Mouse (Mus musculus) Patski (cell line): ENCODE measurements around the gene Foxo1. TPM values are rescaled to one million over a fixed set of nuclear protein-coding genes. Genes with fewer than 3 reads are reported as not detected.

Experiments
- ATAC-seq: fragments of 100-300 bp; one replicate; pipeline ENCODE4 v1.8.0; 2021
- CTCF ChIA-PET: fragments of 350-600 bp; sonication (Branson Sonifier 250); formaldehyde crosslinking; loops from one replicate; lab custom pipeline; 2022; ENCODE audit warnings: inconsistent platforms; lab: Charles Lee
- POLR2A ChIA-PET: fragments of 350-600 bp; sonication (Branson Sonifier 250); formaldehyde crosslinking; loops from one replicate; lab custom pipeline; 2022; ENCODE audit warnings: antibody characterized with exemption, inconsistent platforms; lab: Charles Lee
- DNase-seq: peaks from one replicate; pipeline ENCODE4 v3.0.0-alpha.2; 2011; ENCODE audit warnings: low read depth, low spot score
- H3K27me3 ChIP-seq: fragments of 371-371 bp; one replicate; pipeline ENCODE4 v1.5.1; 2021
- CTCF ChIP-seq: fragments of 100-300 bp; IDR thresholded peaks from one replicate; pipeline ENCODE4 v1.5.1; 2021
- in situ Hi-C: fragments of 300-500 bp; cut with MboI; formaldehyde crosslinking; loops from 3 replicates; pipeline ENCODE4 v1.11.1; 2018; ENCODE audit warnings: low pct_unique_long_range_greater_than_20kb, mixed read lengths
- polyA plus RNA-seq: library from polyadenylated mRNA; unstranded; gene quantifications from one replicate; pipeline ENCODE4 v1.2.3, GENCODE M21; 2021

The Foxo1 gene
- polyA plus RNA-seq, 1 experiment from 2014 or later: 15.5 TPM

DNA sequence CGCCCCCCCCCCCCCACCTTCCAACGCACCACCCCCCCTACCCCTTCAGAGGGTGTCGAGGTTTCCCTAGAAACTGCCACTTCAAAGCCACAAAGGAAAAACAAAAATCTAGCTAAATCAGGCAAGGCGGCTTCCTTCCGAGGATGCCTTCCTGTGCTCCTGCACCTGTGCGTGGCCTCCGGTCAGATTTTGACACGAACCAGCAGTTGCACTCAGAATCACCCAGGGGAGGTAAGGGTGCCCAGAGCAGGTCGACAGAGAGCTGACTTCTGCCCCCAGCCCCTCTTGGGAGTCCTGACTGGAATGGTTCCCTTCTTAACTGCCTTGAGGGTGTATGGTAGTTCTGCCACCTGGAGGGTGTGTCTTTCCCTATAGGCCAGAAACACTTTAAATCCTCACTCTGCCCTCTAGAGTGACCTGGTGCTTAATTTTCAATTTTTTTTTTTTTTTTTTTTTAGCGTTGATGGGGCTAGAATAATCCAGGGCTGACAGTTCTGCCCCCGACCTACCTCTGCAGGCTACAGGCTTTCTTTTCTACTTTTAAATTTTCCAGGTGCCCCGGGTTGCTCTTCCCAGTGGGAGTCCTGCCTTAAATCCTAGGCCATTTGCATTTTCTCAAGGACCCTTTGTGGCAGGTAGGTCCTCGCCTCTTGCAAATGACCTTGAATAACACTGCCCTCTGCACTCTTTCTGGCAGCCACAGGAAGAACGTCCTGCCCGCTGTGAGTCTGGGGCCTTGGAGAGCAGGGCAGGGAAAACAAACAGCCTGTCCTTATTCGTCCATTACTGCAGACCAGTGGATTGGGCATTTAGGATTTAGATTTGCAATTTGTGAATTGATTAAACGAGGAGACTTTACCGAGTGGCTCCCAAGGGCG, 132.4 kb downstream of the Foxo1 start:
- in situ Hi-C loops: no loop called here
- DNase-seq (no peak), ATAC-seq (no peak)
- no peak for TF ChIP-seq CTCF
- CTCF ChIA-PET: interaction anchor here (1.8 kb wide), 1 partner anchor 10 kb away, joined by 5 read pairs; no protein-coding TSS in a partner anchor
- no peaks in the 10 kb centered on the region for H3K27me3 ChIP-seq
- POLR2A ChIA-PET: no interaction called here

DNA sequence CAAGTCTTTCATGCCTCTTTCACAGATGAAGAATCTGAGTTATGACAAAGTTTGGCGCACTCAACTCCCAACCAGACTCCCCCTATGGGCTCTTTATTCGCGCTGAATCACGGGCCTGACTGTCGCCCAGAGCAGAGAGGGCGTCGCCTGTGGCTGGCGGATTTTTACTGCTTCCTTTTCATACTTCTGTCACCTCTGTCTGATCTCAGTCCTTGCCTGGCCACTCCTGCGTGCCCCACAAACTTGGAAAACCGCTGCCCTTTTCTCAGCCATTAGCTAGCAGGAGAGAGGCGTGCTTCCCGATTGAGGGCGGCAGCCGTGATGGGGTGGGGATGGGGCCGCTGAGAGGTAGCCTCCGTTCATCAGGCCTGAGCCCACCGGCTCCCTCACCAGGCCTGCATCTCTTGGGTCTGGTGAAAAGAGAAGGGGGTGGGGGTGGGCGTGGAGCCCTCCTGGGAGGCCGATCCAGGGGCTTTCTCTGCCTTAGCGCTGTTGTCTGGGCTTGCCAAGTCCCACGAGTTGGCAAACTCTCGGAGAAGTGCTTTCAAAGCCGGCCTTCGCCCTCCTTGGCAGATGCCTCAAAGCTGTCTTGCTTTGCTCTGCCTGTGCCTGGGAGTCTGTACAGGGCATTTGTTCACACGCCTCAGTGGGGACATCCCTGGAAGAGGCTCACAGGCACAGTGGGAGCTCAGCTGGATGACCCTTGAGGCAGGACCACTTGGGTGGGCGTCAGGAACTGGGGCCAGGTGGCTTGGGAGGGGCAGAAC, 133.2 kb downstream of the Foxo1 start:
- H3K27me3 ChIP-seq: no peaks in the 10 kb centered on the region
- ChIA-PET POLR2A (no interaction called here), CTCF (no interaction called here)
- TF ChIP-seq CTCF: no peak
- in situ Hi-C loops: no loop called here
- DNase-seq (no peak), ATAC-seq (no peak)

Other genes with a start within 250 kb of the Foxo1 start
- gene Maml3, start 163.3 kb upstream of the Foxo1 start, polyA plus RNA-seq: 7.7 TPM